Mouse (Mus musculus) ES-E14 (cell line): Measurements from ENCODE around the gene Ksr2.

Experiments used
- HCFC1 ChIP-seq: IDR thresholded peaks from 2 replicates; pipeline ENCODE4 v1.6.1; 2012; ENCODE audit warnings: low read length, inconsistent platforms, borderline replicate concordance; ENCODE audit not compliant: insufficient read depth
- MAFK ChIP-seq: IDR thresholded peaks from 2 replicates; pipeline ENCODE4 v1.6.1; 2014; ENCODE audit warnings: mild to moderate bottlenecking, low read depth, low read length, inconsistent platforms; ENCODE audit not compliant: insufficient read depth

DNA sequence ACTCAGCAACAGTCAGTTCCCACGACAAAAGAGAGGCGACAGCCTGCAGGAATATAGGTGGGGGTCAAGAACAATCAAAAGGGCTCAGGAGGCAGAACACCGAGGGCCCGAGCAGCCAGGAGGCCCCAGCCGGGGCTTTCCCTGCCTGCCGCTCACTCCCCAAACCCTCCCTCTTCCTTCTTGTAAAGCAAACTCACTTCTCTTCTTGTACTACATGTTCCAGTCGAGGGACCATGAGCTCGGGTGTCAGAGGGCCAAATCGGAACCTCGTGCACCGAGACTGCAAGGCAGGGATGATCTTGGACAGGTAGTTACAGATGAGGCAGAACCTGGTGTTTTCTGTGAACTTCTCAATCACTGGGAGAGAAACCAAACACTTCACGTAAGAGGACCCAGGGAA, 30.6 kb upstream of the Ksr2 start:
- TF ChIP-seq HCFC1 (no peak), MAFK (no peak)
